Mouse (Mus musculus) megakaryocyte progenitor cell, adult 5-6 weeks (primary cell): ENCODE measurements around the gene Grip1. TPM values are rescaled to one million over a fixed set of nuclear protein-coding genes. Genes with fewer than 3 reads are reported as not detected.

Source experiments
- ATAC-seq: replicated peaks from 2 replicates; pipeline ENCODE4 v1.8.0; 2016; ENCODE audit warnings: mild to moderate bottlenecking, moderate TSS enrichment, inconsistent platforms; ENCODE audit not compliant: poor library complexity
- total RNA-seq, 2 experiments: library from RNA; stranded (forward) in 1 of 2; stranded (reverse) in 1 of 2; fragments of 157-497, 149-512 nt in 1 of 2; fragments of 200-1000 nt in 1 of 2; gene quantifications; 2 replicates each; pipeline versions ENCODE4 v1.2.3 to v1.2.4; 2015 to 2017

Gene Grip1
- total RNA-seq, 2 experiments from 2014 or later: not detected

DNA sequence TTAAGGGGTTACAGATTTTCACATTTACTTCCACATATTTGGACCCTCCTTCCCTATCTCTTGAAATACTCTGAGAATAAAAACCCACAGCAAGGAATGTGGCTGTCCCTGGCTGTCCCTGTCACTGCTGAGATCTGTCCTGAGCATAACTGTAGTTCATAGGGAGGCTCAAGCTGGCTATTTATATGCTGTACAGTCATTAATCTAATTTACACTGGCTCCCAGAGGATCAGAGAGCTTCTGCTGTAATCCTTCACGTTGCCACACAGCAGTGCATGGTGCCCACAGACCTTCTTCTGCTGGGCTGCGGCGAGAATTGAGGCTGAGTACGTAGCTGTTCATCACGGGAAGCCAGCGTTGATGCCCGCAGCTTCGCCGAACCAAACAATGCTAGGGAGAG lies 464.4 kb downstream of the Grip1 start:
- ATAC-seq: no peak

DNA sequence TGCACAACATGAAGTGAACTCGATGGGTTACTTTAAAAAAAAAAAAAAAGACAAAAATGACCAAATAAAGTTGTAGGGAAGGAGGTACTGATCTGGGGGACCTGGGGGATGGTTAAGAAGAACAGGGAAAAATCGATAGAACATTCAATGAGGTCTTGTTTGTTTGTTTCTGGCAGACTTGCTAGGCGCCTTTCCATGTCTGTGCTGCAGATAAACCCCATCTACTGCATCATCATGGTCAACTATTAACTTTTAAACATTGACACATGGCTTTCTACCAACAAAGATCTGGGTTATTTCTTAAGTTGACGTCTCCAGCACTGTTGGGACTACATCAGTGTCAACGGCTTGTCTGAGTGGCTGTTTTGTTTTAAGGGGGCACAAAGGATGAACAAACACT lies 474.3 kb downstream of the Grip1 start:
- no peak for ATAC-seq

GRCm38 (mm10) chr10:119928921-119929320 lies 475.3 kb downstream of the Grip1 start:
- ATAC-seq: no peak

GRCm38 (mm10) chr10:119932794-119933193 lies 479.2 kb downstream of the Grip1 start:
- peak; percentile 44; the same call in 1 of the 2 replicates for ATAC-seq

DNA sequence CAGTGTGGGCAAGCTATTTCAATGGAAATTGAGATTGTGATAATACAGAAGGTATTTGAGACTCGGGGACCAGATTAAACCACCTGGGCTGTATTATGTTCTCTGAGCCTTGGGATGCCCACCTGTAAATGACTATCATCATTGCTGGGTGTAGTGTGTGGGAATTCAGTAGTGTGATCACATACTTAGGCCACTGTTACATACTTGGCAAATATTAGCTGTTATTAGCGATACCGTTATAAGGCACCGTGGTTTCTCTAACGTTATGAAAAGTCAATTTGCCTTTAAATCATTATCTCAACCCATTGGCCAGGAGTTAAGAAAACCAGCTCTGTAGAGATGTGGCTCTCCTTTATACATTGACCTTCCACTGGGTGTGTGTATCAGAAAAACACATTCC lies 479.7 kb downstream of the Grip1 start:
- ATAC-seq: no peak

GRCm38 (mm10) chr10:119935231-119935630 lies 481.6 kb downstream of the Grip1 start:
- ATAC-seq: no peak

DNA sequence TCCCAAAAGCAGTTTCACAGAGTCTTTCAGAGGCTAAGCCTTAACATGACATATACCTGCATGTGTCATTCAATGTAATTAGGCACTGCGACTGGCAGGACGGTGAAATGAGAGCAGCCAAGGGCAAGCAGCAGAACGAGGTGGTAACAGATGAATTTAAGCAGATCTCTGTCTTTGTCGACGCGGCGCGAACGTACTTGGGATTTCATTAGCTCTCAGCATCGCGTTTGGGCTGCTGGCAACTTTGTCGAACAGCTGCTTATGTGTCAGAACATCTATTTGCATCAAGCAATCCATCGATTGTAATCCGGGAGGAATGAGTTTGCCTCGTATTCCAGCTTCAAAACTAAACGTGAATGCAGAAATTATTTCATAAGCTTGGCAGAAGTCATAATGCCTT lies 483.9 kb downstream of the Grip1 start:
- ATAC-seq: no peak

DNA sequence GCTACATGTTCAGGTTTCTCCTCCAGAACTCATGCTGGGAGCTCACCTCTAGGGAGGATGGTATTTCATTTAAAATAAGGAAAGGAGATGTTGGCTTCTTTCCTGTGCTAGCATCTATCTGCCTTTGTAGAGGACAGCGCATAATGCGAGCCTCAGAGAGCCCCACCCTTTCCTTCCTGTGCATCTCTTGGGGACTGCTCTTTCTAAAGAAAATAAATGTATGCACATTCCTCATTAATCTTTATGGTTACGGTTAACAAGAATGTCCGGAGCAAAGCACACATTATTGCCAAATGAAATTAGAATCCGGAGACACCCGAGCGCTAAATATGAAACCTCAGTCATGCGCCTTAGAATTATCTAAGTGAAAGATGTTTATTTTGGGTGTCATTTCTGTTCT lies 490.3 kb downstream of the Grip1 start:
- no peak for ATAC-seq

DNA sequence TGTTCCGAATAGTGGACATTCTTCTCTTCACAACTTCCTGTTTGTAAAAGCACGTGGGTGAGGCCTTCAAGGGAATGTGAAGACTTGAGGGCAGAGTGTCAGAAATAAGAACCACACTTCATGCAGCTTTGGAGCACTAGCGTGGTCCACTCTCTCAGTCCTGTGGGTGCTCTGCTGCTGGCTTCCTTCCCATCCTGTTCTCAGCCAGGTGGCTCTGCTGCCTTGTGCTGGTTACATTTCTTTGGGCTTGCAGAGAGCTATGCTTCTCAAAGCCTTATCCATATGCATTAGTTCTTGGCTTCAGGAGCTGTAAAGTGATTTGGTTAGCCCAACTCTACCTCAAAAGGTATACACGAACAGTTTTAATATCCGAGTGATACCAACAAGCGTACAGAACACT lies 497.8 kb downstream of the Grip1 start:
- ATAC-seq: no peak

DNA sequence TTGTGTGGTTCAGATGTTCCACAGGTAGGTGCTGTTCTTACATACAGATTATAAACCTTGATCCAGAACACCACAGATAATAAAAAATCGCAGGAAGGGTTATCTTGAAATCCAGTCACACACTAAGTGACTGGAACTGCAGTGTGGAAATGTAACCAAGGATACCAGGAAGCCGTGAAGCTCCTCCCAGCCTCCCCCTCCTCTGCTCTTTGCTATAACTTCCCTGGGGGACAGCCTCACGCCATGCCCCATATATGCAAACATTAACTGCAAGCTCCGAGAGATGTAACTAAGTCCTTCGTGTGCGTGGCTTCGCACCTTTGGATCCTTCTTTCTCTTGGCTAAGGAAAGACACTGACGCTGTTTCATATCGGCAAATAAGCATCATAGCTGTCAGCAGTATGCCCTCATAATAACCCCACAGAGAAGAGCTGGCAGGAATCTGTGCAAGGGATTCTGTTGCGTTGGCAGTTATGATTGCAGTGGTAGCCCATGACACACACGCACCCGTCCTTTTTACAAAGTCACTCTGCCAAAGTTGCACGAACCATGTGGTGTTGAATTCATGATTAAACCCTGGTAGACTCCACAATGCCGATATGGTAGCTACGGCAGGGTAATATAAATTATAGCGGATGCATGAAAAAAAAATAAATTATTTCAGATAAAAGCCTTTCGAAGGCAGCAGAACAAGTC lies 503.8 kb downstream of the Grip1 start:
- ATAC-seq: no peak

- ATAC-seq: no peak
Observed at GRCm38 (mm10) chr10:119960915-119961314, 507.3 kb downstream of the Grip1 start.

DNA sequence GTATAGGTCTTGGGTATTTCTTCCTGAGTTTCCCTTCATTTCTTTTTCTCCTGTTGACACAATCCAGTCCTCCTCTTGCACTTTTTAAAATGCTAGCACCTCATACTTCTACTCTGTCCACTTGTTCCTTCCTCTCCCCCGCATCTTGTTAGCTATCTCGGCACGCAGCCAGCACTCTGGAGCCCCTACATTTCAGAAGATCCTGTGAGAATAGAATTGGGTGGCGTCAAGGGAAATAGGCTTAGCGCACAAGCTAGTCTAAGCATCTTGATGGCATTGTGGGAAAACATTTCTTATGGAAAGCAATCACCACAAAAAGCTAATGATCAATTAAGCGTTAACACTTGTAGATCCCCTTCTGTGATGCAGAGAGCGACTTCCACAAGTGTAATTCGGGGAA lies 512.7 kb downstream of the Grip1 start:
- no peak for ATAC-seq

DNA sequence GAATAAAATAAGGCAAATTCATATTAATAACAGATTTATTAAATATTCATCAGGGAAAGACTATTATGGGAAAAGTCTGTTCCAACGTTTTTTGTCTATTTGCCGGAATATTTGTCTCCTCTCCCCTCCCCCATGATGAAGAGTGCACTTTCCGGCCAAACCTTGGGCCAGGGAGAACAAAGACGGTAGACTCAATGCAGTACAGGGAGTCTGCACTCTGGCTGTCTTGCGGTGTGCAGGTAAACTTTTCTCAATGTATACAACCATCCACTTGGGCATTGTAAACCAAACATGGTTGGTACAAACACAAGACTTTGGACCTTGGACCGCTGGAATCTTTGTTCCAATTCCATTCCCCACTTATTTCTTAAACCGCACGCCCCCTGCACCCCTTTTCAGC lies 525.8 kb downstream of the Grip1 start:
- no peak for ATAC-seq

DNA sequence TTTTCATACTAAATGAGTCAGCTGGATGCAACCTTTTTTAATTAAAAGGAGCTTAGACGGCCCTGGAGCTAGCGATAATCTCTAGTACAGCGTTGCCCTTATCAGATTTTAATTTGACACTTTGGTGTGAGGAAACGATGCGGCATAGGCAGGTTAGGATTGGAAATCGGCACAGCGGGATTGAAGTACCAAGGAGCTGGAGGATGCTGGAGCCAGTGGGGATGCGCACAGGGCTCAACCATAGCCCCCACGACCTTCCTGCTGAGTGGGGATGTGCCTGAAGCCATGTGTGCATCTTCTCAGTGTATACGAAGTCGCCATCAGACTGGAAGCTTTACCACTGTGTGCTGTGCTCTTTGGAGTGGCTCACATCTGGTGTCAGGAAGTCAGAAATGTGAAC lies 526.4 kb downstream of the Grip1 start:
- no peak for ATAC-seq

- 0 out of 2 replicates have a peak, but pooled peaks have one; percentile 29 for ATAC-seq
Observed at GRCm38 (mm10) chr10:119984299-119984698, 530.7 kb downstream of the Grip1 start.

DNA sequence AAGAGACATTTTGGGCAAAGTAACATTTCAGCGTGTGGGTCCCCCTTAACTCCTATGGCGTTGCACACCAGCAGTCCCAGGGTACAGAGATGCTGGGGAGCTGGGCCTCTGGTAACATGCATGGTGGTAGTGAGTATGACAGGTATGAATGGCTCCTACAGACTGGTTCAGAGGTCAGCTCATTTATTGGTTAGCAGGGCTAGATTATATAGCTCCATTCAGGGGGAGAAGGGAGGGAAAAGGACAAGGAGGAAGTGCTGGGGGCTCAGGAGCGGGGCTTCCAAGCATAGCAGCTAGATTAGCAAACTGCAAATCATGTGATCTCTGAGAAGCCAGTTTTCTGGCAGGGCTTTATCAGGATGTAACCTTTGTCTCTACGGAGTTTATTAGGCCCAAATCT lies 544.8 kb downstream of the Grip1 start:
- ATAC-seq: no peak

DNA sequence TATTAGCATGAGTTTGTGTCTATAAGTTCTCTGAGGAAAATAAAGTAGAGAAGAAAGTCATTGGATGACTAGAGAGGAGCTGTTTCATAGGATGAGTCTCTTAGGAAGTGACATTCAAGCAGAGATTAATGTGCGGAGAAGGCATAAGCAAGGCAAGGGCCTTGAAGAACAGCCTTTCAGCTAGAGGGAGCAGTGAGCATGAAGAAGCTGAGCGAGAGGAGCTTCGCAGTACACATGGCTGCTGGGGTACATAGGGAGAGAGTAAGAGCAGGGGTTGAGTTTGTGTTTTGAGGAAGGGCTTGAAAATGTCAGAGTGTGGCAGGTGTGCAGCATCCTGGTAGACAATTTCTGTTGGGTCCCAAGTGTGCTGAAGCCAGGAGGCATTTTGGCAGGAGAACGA lies 548.5 kb downstream of the Grip1 start:
- no peak for ATAC-seq

DNA sequence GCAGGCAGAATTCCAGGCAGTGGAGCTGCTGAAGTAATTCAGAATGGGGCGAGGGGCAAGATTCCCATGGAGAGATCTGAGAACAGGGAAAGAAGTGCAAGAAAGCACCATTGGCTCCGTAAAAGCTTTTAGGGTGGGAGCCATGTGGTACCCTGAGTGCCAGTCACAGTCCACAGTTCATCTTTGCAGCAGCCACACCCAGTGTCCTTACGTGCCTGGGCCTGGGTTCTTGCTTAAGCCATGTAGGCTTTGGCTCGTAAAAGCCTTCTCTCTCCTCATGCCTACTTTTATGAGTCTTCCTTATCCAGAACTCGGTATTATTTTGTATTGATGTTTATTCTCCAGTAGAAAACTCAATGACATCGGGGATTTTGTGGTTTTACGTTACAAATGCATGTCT lies 550.5 kb downstream of the Grip1 start:
- ATAC-seq: no peak

- ATAC-seq: no peak
Observed at GRCm38 (mm10) chr10:120005581-120005980, 552.0 kb downstream of the Grip1 start.

GRCm38 (mm10) chr10:120012331-120012730 lies 558.7 kb downstream of the Grip1 start:
- no peak for ATAC-seq

DNA sequence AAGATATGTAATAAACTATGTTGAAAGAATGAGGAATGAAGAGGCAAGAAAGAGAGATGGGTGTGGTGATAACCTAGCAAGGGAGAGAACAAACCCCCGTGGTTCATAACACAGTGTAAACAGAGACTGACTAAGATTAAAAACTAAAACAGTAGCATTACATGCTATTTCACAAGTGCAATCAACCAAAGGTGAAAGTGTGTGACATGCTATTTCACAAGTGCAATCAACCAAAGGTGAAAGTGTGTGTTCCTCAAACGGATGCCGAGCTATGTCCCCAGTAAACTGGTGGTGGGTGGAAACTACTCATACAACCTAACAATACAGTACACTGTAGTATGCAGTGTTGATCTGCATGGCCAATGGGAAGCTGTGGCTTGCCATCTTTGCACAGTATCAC lies 561.5 kb downstream of the Grip1 start:
- ATAC-seq: no peak

GRCm38 (mm10) chr10:120026437-120026836 lies 572.8 kb downstream of the Grip1 start:
- no peak for ATAC-seq

- no peak for ATAC-seq
Observed at GRCm38 (mm10) chr10:120030901-120031300, 577.3 kb downstream of the Grip1 start.
